Mouse (Mus musculus) monocyte, adult 2 months (primary cell): ENCODE results near the gene Txndc5.

Source experiments
- DNase-seq, 2 experiments: peaks; one replicate each; pipeline ENCODE4 v3.0.0; 2022; ENCODE audit warnings: low spot score in 2 of 2, low read depth in 1 of 2

The Txndc5 gene

GRCm38 (mm10) chr13:38528687-38529294 lies at the start of gene Txndc5:
Gene Txndc5, minus strand, starts transcription at chr13:38528824.
- no peak for DNase-seq

GRCm38 (mm10) chr13:38574668-38575067 lies 46.0 kb upstream of the Txndc5 start:
- no peak for DNase-seq

GRCm38 (mm10) chr13:38573281-38573680 lies 44.7 kb upstream of the Txndc5 start:
- DNase-seq = no peak

GRCm38 (mm10) chr13:38565245-38565644 lies 36.6 kb upstream of the Txndc5 start:
- DNase-seq = no peak

- DNase-seq = no peak
Observed at GRCm38 (mm10) chr13:38554611-38555010, 26.0 kb upstream of the Txndc5 start.

GRCm38 (mm10) chr13:38554210-38554609 lies 25.6 kb upstream of the Txndc5 start:
- DNase-seq = no peak

- DNase-seq = no peak
Observed at GRCm38 (mm10) chr13:38548681-38549080, 20.1 kb upstream of the Txndc5 start.

GRCm38 (mm10) chr13:38547717-38548116 lies 19.1 kb upstream of the Txndc5 start:
- no peak for DNase-seq

GRCm38 (mm10) chr13:38546754-38547153 lies 18.1 kb upstream of the Txndc5 start:
- no peak for DNase-seq

GRCm38 (mm10) chr13:38545460-38545859 lies 16.8 kb upstream of the Txndc5 start:
- DNase-seq = no peak

- no peak for DNase-seq
Observed at GRCm38 (mm10) chr13:38544769-38545445, 16.3 kb upstream of the Txndc5 start.

GRCm38 (mm10) chr13:38543455-38544125 lies 15.0 kb upstream of the Txndc5 start:
- no peak for DNase-seq

- no peak for DNase-seq
Observed at GRCm38 (mm10) chr13:38539192-38539900, 10.7 kb upstream of the Txndc5 start.

GRCm38 (mm10) chr13:38537521-38537920 lies 8.9 kb upstream of the Txndc5 start:
- no peak for DNase-seq

GRCm38 (mm10) chr13:38534731-38535130 lies 6.1 kb upstream of the Txndc5 start:
- no peak for DNase-seq

GRCm38 (mm10) chr13:38534016-38534415 lies 5.4 kb upstream of the Txndc5 start:
- no peak for DNase-seq

GRCm38 (mm10) chr13:38533461-38533860 lies 4.8 kb upstream of the Txndc5 start:
- no peak for DNase-seq

- DNase-seq = no peak
Observed at GRCm38 (mm10) chr13:38531498-38531897, 2.9 kb upstream of the Txndc5 start.

- DNase-seq = no peak
Observed at GRCm38 (mm10) chr13:38529576-38529975, 952 bp upstream of the Txndc5 start.

GRCm38 (mm10) chr13:38527797-38528650 lies 600 bp downstream of the Txndc5 start:
- peak; percentile 30 to 73 for DNase-seq
